Mouse (Mus musculus) liver, postnatal 0 days (tissue): ENCODE data around the gene Kat8. TPM values are rescaled to one million over a fixed set of nuclear protein-coding genes. Genes with fewer than 3 reads are reported as not detected.

Experiments used
- ATAC-seq: fragments of 200-750 bp; cut with Nextera tagmentation; 2 replicates; pipeline ENCODE4 v1.8.0; 2017; ENCODE audit warnings: mild to moderate bottlenecking, moderate library complexity
- DNase-seq: peaks from one replicate; pipeline ENCODE4 v3.0.0-alpha.2; 2016
- H3K27ac ChIP-seq: fragments of 300-500 bp; sonication (generic); 2 replicates; pipeline ENCODE4 v1.5.1; 2014; ENCODE audit warnings: antibody characterized with exemption, moderate library complexity, mild to moderate bottlenecking, low read depth
- H3K27me3 ChIP-seq: fragments of 300-500 bp; sonication (generic); 2 replicates; pipeline ENCODE4 v1.6.1; 2014; ENCODE audit warnings: low read length, control low read depth, mixed read lengths; ENCODE audit not compliant: insufficient read depth
- H3K36me3 ChIP-seq: fragments of 300-500 bp; sonication (generic); replicated peaks from 2 replicates; pipeline ENCODE4 v1.6.1; 2014; ENCODE audit warnings: mild to moderate bottlenecking, control low read depth, low read length, moderate library complexity, mixed read lengths; ENCODE audit not compliant: insufficient read depth
- H3K4me1 ChIP-seq: fragments of 300-500 bp; sonication (generic); 2 replicates; pipeline ENCODE4 v1.6.1; 2014; ENCODE audit warnings: antibody characterized with exemption, mild to moderate bottlenecking, control low read depth; ENCODE audit not compliant: insufficient read depth
- H3K4me2 ChIP-seq: fragments of 300-500 bp; sonication (generic); 2 replicates; pipeline ENCODE4 v1.6.1; 2014; ENCODE audit warnings: low read depth, mild to moderate bottlenecking, low read length, moderate library complexity, mixed read lengths
- H3K4me3 ChIP-seq: fragments of 300-500 bp; sonication (generic); 2 replicates; pipeline ENCODE4 v1.5.1; 2014; ENCODE audit warnings: low read depth, low read length
- H3K9ac ChIP-seq: fragments of 300-500 bp; sonication (generic); replicated peaks from 2 replicates; pipeline ENCODE4 v1.6.1; 2014; ENCODE audit warnings: mild to moderate bottlenecking, moderate library complexity
- H3K9me3 ChIP-seq: fragments of 300-500 bp; sonication (generic); 2 replicates; pipeline ENCODE4 v1.6.1; 2016; ENCODE audit warnings: mild to moderate bottlenecking, control low read depth, low read length, mixed read lengths
- CTCF ChIP-seq: sonication (generic); IDR thresholded peaks from 2 replicates; pipeline ENCODE4 v1.5.1; 2016; ENCODE audit warnings: antibody characterized with exemption, low read depth
- EP300 ChIP-seq: IDR thresholded peaks from 2 replicates; pipeline ENCODE4 v1.6.1; 2016; ENCODE audit warnings: antibody characterized with exemption, low read depth, mild to moderate bottlenecking
- WGBS: fragments of 180-500 bp; shearing (Covaris S2); extraction: QIAGEN DNeasy Blood & Tissue Kit; methylation state at CpG from one replicate; pipeline ENCODE4 v1.1.7; 2014; ENCODE audit not compliant: insufficient replicate concordance; 5-methylcytosine and 5-hydroxymethylcytosine counted together
- polyA plus RNA-seq: library from polyadenylated mRNA; unstranded; fragments of >200 nt; fragmentation: Nextera tagmentation; extraction: Ambion mirVana; gene quantifications from 2 replicates; pipeline ENCODE4 v1.2.1, GENCODE M21; 2015

Kat8 gene
- polyA plus RNA-seq, 1 experiment from 2014 or later, result 13.2 TPM

DNA sequence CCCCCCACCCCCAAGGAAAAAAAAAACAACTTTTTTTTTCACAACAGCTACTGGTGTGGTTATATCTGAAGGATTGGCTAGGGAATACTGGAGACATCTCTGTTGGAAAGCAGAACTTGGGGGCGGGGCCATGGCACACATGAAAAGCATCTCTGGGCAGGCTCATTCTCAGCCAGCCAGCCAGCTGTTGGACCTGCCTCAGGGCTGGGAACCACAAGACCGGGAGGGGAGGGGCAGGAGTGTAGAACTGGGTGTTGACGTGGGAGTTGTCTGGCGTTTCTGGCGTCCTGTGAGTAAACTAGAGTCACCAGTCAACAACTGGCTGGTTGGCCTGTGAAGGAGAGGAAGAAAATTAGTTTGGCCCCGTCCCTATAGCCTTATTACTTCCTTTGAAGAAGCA lies 26.4 kb upstream of the Kat8 start:
- no peak for ATAC-seq
- H3K9ac ChIP-seq, result no peak overlapping the region
- no peak overlapping the region for H3K4me3 ChIP-seq
- 50% methylated on average over 6 of the region's 6 CpGs for WGBS
- H3K9me3 ChIP-seq, result no peaks in the 10 kb centered on the region
- H3K27ac ChIP-seq, result no peak overlapping the region
- no peak for TF ChIP-seq CTCF
- TF ChIP-seq EP300, result no peak
- no peak for DNase-seq
- peaks cover 68% of the 10 kb centered on the region for H3K36me3 ChIP-seq
- peaks cover 5% of the 10 kb centered on the region; the same call in 1 of the 2 replicates for H3K4me1 ChIP-seq
- H3K27me3 ChIP-seq, result no peaks in the 10 kb centered on the region
- H3K4me2 ChIP-seq, result no peak overlapping the region

DNA sequence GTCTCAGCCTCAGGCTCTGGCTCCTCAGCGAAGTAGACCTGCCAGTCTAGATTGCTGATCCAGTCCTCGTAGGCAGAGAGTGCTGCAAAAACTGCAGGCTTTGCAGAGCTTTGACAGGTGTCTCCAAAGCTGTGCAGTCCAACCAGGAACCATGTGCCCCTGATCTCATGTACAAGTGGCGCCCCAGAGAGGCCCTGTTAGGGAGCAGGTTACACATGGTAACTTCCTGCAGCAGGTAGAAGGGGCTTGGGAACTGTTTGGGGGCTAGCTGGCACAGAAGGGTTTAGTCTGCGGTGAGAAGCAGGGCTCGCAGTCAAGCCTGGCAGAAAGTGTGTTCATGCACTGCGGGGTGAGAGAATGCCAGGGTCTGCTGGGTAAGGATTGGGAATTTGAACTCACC lies 25.8 kb upstream of the Kat8 start:
- DNase-seq, result no peak
- Histone ChIP-seq H3K4me2 (no peak overlapping the region), H3K4me1 (peaks cover 5% of the 10 kb centered on the region; the same call in 1 of the 2 replicates), H3K9me3 (no peaks in the 10 kb centered on the region), H3K4me3 (no peak overlapping the region), H3K27ac (no peak overlapping the region), H3K36me3 (peaks cover 62% of the 10 kb centered on the region), H3K27me3 (no peaks in the 10 kb centered on the region), H3K9ac (no peak overlapping the region; the same call in 1 of the 2 replicates)
- no peak for ATAC-seq
- TF ChIP-seq CTCF (no peak), EP300 (no peak)
- WGBS, result 84% methylated on average over 6 of the region's 6 CpGs

DNA sequence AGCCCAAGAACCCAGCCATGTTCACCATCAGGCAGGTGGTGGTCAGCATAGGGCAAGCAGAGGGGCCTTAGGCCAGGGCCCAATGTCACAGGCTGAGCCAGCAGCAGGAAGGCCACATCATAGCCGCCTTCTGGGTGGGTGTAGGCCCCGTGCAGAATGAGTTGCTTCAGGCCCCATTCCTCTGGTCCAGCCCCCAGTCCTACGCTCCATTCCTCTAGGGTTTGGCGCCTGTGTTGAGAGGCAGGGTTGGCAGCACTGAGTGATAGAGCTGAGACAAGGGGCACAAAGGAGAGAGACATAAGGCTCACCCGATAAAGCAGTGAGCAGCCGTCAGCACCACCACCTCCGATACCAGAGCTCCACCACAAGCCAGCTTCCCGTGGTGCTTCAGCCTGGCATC lies 25.1 kb upstream of the Kat8 start:
- Histone ChIP-seq H3K27ac (no peak overlapping the region), H3K9me3 (no peaks in the 10 kb centered on the region), H3K4me2 (no peak overlapping the region), H3K9ac (no peak overlapping the region), H3K36me3 (peaks cover 55% of the 10 kb centered on the region), H3K4me1 (peaks cover 5% of the 10 kb centered on the region; the same call in 1 of the 2 replicates), H3K4me3 (no peak overlapping the region), H3K27me3 (no peaks in the 10 kb centered on the region)
- no peak for DNase-seq
- ATAC-seq, result no peak
- TF ChIP-seq EP300, result no peak
- no peak for TF ChIP-seq CTCF
- WGBS, result 80% methylated on average over 8 of the region's 8 CpGs

DNA sequence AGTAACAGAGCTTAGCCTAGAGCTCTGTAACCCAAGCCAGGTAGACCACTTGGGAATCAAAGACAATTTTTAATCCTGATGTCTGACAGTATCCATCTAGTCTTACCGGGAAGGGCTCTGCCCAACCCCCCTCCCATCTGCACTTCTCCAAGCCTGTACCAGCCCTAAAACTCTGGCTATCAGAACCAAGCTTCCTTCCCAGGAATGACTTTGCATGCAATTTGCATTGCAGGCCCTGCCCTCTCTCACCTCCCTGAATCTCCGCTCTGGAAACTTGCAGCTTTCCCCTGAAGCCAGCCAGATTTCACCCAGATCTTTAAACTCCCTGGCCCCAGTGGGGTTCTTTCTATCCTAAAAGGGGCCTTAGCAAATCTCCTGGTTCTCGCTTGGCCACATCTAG lies 24.5 kb upstream of the Kat8 start:
- no peak for ATAC-seq
- 78% methylated on average over 3 of the region's 3 CpGs for WGBS

DNA sequence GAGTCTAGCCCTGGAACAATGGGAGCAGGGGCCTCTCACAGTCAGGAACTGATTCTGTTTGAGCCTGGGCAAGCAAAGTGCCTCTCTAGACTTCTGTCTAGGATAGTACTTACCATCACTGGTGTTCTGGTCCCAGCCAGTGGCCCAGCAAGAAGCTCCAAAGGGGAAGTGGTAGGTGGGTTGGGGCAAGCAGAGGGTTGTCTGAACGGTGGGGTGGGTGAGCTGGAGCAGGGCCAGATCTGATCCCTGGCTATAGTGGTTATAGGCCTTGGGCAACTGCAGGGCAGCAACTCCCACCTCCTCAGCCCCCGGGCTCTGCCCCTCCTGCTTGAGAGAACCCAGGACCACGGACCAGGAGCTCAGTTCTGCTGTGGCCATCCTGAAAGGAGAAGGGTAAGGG lies 23.5 kb upstream of the Kat8 start:
- TF ChIP-seq EP300 (no peak), CTCF (no peak)
- no peak overlapping the region for H3K27ac ChIP-seq
- H3K4me3 ChIP-seq, result no peak overlapping the region
- no peaks in the 10 kb centered on the region for H3K27me3 ChIP-seq
- H3K9me3 ChIP-seq, result no peaks in the 10 kb centered on the region
- 47% methylated on average over 3 of the region's 3 CpGs for WGBS
- DNase-seq (no peak), ATAC-seq (no peak)
- H3K36me3 ChIP-seq, result peaks cover 43% of the 10 kb centered on the region
- no peak overlapping the region for H3K4me2 ChIP-seq
- H3K9ac ChIP-seq, result no peak overlapping the region
- peaks cover 4% of the 10 kb centered on the region; the same call in 1 of the 2 replicates for H3K4me1 ChIP-seq

More for the DNA sequence above, 24.5 kb upstream of the Kat8 start:
- Histone ChIP-seq H3K4me3 (no peak overlapping the region), H3K27me3 (no peaks in the 10 kb centered on the region), H3K9me3 (no peaks in the 10 kb centered on the region), H3K9ac (no peak overlapping the region), H3K4me2 (no peak overlapping the region), H3K36me3 (peaks cover 53% of the 10 kb centered on the region), H3K4me1 (peaks cover 5% of the 10 kb centered on the region; the same call in 1 of the 2 replicates), H3K27ac (no peak overlapping the region)
- TF ChIP-seq EP300 (no peak), CTCF (no peak)
- DNase-seq, result no peak

DNA sequence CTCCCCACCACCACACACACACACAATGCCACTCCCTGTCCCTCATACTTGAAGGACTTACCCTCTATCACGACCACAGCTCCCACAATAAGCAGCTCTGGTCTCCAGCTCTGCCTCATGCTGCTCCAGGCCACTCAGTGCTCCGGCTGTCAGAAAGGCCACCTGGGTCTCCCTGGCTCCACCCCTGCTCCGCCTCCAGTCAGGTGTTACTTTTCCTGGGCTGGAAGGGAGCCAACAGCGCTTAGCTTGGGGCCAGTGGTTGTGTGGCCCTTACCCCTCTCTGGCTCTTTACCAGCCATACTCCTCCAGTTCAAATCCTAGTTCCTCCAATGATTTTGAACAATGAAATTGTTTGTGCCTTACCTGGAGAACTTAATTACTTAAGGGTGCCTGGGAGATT lies 21.5 kb upstream of the Kat8 start, which contains the start of gene Prss53:
Gene Prss53 (minus strand): TSS at position 173 of the 400 bp plus-strand sequence.
- no peak for TF ChIP-seq EP300
- TF ChIP-seq CTCF, result no peak
- Histone ChIP-seq H3K4me3 (no peak within 1 kb of the TSS), H3K4me1 (peaks cover 2% of the 10 kb centered on the region), H3K9me3 (no peaks in the 10 kb centered on the region), H3K27ac (no peak within 1 kb of the TSS), H3K9ac (no peak within 1 kb of the TSS; the same call in 1 of the 2 replicates), H3K36me3 (peaks cover 30% of the 10 kb centered on the region), H3K4me2 (no peak within 1 kb of the TSS), H3K27me3 (no peaks in the 10 kb centered on the region)
- peak; percentile 66 for DNase-seq
- whole genome bisulfite sequencing, result 46% methylated on average over 4 of the region's 4 CpGs
- no peak for ATAC-seq
